Mouse (Mus musculus) bone marrow macrophage, adult 2 months (primary cell): ENCODE measurements around the gene Maml2. TPM values are rescaled to one million over a fixed set of nuclear protein-coding genes. Genes with fewer than 3 reads are reported as not detected.

ENCODE experiments used
- H3K27ac ChIP-seq: 2 replicates; pipeline ENCODE4 v1.5.1; 2012; ENCODE audit warnings: low read depth, low read length; ENCODE audit not compliant: insufficient read depth
- H3K4me1 ChIP-seq: 2 replicates; pipeline ENCODE4 v1.6.1; 2012; ENCODE audit warnings: low read length; ENCODE audit not compliant: control insufficient read depth, insufficient read depth
- H3K4me3 ChIP-seq: 2 replicates; pipeline ENCODE4 v1.5.1; 2012; ENCODE audit warnings: mild to moderate bottlenecking, low read length, moderate library complexity; ENCODE audit not compliant: insufficient read depth
- CTCF ChIP-seq: IDR thresholded peaks from 2 replicates; pipeline ENCODE4 v1.5.1; 2012; ENCODE audit warnings: low read depth, mild to moderate bottlenecking, low read length, moderate library complexity
- POLR2A ChIP-seq: IDR thresholded peaks from 2 replicates; pipeline ENCODE4 v1.6.1; 2012; ENCODE audit warnings: mild to moderate bottlenecking, low read depth, low read length, borderline replicate concordance
- polyA plus RNA-seq: library from polyadenylated mRNA; stranded (reverse); fragments of >200 nt; gene quantifications from 2 replicates; pipeline ENCODE4 v1.2.4, GENCODE M21; 2012; ENCODE audit not compliant: missing spikeins, insufficient read depth, insufficient read length

Gene Maml2
- polyA plus RNA-seq, 1 experiment, result 9.3 TPM

GRCm38 (mm10) chr9:13307226-13307625 is 9.5 kb downstream of the Maml2 start:
- H3K4me1 ChIP-seq, result peaks cover 4% of the 10 kb centered on the region
- TF ChIP-seq CTCF, result no peak
- TF ChIP-seq POLR2A, result no peak
- no peak overlapping the region for H3K27ac ChIP-seq
- H3K4me3 ChIP-seq, result no peak overlapping the region

GRCm38 (mm10) chr9:13308718-13309117 is 11.0 kb downstream of the Maml2 start:
- Histone ChIP-seq H3K4me3 (no peak overlapping the region), H3K4me1 (peaks cover 7% of the 10 kb centered on the region), H3K27ac (no peak overlapping the region)
- TF ChIP-seq POLR2A, result no peak

- no peak overlapping the region for H3K4me3 ChIP-seq
- H3K4me1 ChIP-seq, result peaks cover 7% of the 10 kb centered on the region
- no peak for TF ChIP-seq POLR2A
- no peak for TF ChIP-seq CTCF
- H3K27ac ChIP-seq, result no peak overlapping the region
These were observed 12.1 kb downstream of the Maml2 start for GRCm38 (mm10) chr9:13309807-13310206.

GRCm38 (mm10) chr9:13310236-13310635 is 12.5 kb downstream of the Maml2 start:
- TF ChIP-seq CTCF (no peak), POLR2A (no peak)
- Histone ChIP-seq H3K4me3 (no peak overlapping the region), H3K27ac (no peak overlapping the region), H3K4me1 (peaks cover 7% of the 10 kb centered on the region)

GRCm38 (mm10) chr9:13311094-13311493 is 13.3 kb downstream of the Maml2 start:
- Histone ChIP-seq H3K27ac (no peak overlapping the region), H3K4me1 (peaks cover 7% of the 10 kb centered on the region), H3K4me3 (no peak overlapping the region)
- no peak for TF ChIP-seq POLR2A
- no peak for TF ChIP-seq CTCF

GRCm38 (mm10) chr9:13313923-13314322 is 16.2 kb downstream of the Maml2 start:
- Histone ChIP-seq H3K27ac (no peak overlapping the region; the same call in 1 of the 2 replicates), H3K4me3 (no peak overlapping the region), H3K4me1 (peaks cover 7% of the 10 kb centered on the region)
- TF ChIP-seq CTCF, result no peak
- TF ChIP-seq POLR2A, result no peak

GRCm38 (mm10) chr9:13314577-13315004 is 16.8 kb downstream of the Maml2 start:
- Histone ChIP-seq H3K4me3 (no peak overlapping the region), H3K27ac (no peak overlapping the region), H3K4me1 (peaks cover 7% of the 10 kb centered on the region)
- TF ChIP-seq POLR2A, result no peak
- TF ChIP-seq CTCF, result no peak

- no peak overlapping the region for H3K27ac ChIP-seq
- H3K4me1 ChIP-seq, result peaks cover 7% of the 10 kb centered on the region
- H3K4me3 ChIP-seq, result no peak overlapping the region
- TF ChIP-seq POLR2A (no peak), CTCF (no peak)
These were observed 17.6 kb downstream of the Maml2 start for GRCm38 (mm10) chr9:13315393-13315792.

GRCm38 (mm10) chr9:13319566-13319965 is 21.8 kb downstream of the Maml2 start:
- H3K4me1 ChIP-seq, result no peaks in the 10 kb centered on the region
- TF ChIP-seq POLR2A (no peak), CTCF (no peak)
- H3K27ac ChIP-seq, result no peak overlapping the region
- H3K4me3 ChIP-seq, result no peak overlapping the region

GRCm38 (mm10) chr9:13320800-13321364 is 23.1 kb downstream of the Maml2 start:
- Histone ChIP-seq H3K4me3 (no peak overlapping the region), H3K27ac (no peak overlapping the region), H3K4me1 (no peaks in the 10 kb centered on the region)
- TF ChIP-seq CTCF (no peak), POLR2A (no peak)

GRCm38 (mm10) chr9:13323074-13323473 is 25.3 kb downstream of the Maml2 start:
- H3K27ac ChIP-seq, result no peak overlapping the region
- TF ChIP-seq CTCF (no peak), POLR2A (no peak)
- no peaks in the 10 kb centered on the region for H3K4me1 ChIP-seq
- H3K4me3 ChIP-seq, result no peak overlapping the region
